Mouse (Mus musculus): ENCODE measurements around the gene Hdhd5.
A peak's percentile ranks its signal among the peaks of the same experiment; 100 is the strongest.

Gene Hdhd5

DNA sequence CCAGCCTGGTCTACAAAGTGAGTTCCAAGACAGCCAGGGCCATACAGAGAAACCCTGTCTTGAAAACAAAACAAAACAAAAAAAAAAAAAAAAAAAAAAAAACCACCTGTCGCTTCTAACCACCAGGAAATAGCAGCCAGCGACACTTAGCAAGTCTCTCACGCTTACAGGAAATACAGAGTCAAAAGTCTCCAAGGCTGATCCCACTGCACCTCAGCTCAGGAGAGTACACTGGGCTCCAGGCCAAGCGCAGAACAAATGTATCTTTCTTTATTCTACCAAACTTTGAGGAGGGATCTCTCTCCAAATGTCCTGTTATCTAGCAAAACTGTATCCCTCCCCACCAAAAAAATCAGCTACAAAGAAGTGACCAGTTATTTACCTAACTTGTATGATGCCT, 2.0 kb downstream of the Hdhd5 start:
- DNase-seq = no peak

DNA sequence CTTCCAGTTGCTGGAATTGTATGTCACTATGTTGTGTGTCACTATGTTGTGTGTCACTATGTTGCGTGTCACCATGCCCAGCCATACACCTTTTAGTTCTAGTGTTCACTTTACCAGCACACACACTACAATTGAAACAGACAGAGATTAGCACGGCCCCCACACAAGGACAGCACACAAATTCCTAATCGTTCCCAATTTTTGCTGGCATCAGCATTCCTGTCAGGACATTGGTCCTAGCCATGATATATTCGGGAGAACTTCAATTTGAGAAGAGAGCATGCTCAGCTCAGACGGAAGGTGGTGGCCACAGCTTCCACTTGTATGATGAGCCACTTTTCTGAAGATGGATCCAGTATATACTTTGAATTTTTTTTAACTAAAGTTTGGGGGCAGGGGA, 6.3 kb downstream of the Hdhd5 start:
- DNase-seq = no peak

DNA sequence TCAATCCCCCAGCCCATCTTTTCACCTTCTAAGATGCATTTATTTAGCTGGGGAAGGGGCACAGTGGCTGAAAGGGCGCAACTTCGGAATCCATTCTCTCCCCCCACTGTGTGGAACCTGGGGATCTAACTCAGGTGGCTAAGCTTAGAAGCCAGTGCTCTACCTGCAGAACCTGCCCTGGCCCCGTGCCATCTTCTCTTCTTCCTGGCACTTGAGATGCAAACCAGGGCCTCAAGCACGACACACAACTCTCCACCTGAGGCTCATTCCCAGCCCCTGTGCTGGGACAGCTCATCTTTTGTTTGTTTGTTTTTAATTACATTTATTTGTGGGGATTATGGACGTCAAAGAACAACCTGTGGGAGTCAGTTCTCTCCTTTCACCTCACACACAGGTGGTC, 11.5 kb downstream of the Hdhd5 start:
- DNase-seq = no peak

DNA sequence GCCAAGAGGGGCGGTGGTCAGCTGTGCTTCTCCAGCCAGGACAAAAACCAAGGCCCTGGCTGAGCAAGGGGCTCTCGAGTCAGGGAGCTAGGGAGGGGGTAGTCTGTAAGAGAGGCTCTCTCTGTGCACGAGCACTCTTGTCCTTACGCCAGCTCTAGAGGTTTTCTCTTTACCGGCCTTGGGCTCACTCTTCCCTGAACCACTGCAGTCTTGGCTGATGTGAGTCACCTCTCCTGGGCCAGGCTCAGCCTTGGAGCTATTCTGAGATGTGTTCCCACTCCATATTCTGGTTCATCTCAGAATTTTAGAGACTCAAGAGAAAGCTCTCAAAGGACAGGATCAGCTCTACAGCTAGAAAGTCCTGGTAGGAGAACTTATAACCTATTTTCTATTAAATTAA, 13.8 kb downstream of the Hdhd5 start:
- no peak for DNase-seq

DNA sequence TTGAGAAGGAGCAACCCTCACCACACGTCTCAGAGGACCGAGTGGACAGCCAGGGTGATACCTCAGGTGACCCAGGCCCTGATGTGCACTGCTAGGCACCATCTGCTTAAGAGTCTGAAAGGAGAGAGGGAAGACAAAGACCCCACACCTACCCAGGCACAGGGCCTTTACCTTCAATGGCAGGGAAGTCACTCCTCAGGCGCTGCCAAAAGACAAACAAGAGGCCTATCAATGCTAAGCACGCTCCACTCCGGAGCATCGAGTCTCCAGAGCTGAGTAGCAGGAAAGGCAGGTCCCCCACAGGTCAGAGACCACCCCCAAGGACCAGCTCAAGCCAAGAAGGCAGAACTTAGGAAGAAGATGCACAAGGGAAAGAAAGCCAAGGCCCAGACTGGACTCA, 14.2 kb downstream of the Hdhd5 start:
- DNase-seq = no peak

DNA sequence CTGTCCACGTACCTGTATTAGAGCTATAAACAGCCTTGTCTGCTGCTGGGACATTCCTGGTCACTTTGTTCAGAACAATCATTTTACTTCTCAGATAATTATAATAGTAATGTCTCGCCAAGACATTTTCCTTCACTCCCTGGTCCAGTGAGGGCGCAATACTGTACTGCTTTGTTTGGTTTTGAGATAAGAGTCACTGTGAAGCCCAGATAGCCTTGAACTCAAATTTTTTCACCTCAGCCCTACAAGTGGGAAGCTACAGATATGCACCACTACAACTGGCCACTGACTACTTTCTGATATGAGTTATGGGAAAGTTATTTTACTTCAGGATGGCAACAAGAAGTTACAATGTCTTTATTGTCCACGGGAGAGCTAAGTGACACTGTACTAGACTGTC, 14.7 kb downstream of the Hdhd5 start:
- no peak for DNase-seq

DNA sequence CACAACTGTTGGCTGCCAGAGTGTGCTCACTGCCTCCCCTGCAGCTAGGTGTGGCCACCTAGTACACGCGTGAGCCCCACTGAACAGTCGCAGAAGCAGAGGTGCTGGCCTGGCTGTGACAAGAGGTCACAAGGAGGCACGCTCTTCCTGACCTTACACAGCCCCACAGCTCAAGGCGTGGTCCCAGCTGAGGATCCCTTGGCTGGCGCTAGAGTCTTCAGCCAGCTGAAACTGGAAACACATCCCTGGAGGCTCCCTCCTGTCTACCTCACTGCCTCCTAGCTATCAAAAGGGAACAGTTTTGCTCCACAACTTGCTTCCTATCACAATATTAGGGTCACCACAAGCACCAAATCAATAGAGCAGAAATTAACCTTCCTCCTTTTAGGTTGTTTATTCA, 19.9 kb downstream of the Hdhd5 start:
- no peak for DNase-seq

DNA sequence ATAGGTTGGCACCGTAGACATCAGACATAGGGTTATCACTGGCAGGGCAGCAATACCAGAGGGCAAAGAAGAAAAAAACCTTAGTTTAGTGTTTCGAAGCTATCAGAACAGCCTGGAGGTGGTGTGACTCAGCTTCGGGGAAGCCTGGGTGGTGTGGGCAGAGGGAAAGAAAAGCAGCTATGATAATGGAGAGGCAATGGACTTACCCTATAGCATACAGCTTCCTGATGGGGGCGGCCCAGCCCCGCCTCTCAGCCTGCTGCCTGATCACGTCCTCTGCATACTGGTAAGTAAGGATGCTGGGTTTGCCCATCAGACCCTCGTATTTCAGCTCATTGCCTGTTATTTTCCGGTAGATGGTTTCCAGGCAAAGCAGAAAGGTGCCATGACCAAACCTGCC, 20.7 kb downstream of the Hdhd5 start:
- no peak for DNase-seq

DNA sequence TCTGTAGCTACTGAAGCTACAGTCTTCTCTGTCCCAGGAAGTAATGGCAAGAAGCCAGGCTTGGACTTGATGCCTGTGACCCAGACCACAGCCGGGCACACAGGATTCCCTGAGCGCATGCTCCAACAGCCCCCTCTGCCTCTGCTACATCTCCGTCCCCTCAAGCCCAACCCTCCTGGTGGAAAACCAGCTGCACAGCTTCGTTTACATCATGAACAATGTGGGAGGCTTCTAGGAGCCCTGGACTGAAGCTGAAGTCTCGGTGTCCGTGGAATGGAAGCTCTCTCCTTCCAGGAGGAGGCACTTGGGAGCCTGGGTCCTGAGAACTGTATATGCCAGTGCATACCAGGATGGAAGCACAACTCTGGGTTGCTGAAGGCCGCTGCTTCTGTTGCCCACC, 21.1 kb downstream of the Hdhd5 start:
- no peak for DNase-seq

DNA sequence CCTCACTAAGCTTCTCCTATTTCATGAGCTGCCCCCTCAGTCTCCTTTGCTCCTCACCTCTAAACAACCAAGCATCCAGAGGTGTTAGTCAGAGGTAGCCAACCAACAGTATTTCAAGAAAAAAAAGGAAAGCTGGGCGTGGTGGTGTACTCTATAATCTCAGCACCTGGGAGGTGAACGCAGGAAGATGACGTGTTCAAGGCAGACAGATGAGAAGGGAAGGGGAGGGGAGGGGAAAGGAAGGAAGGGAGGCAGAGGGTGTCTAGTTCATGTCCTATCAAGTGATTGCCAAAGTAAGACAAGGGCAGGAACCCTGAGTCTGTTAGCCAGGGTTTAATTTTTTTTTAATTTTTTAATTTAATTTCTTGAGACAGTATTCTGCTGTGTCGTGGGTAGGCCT, 22.5 kb downstream of the Hdhd5 start:
- DNase-seq = no peak

DNA sequence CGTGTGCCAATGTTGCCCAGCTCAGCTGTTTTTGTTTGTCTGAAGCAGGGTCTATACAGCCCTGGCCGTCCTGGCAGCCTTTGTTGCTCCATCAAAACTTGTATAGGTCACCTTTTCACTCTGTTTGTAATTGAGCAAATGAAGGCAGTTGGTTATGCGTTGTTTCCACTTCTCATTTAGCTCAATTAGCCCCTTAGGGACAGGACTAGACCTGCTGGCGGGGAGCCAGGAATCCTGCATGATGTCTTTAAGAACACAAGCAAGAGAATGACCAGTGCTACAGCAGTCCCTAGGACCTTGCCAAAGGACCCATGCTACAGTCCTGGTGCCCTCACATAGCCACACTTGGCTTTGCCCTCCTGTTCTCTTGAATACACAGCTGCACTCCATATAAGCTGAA, 25.6 kb downstream of the Hdhd5 start:
- no peak for DNase-seq

DNA sequence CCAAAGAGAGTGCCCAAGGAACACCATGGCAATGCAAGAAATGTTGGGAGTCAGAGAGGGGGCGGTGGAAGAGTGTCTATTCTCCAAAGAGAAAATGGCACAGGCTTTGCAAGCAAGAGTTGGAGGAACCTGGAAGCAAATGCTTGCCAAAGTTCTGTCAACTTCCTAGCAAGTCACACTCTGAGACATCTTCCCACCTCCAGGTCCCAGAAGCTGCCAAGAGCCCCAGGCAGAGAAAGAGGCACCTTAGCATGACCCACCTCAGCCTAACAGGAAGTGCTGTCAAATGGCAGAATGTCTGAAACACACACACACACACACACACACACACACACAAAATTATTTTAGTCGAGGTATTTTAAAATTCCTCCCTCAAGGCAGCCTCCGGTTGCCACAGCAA, 27.1 kb downstream of the Hdhd5 start:
- DNase-seq = no peak

DNA sequence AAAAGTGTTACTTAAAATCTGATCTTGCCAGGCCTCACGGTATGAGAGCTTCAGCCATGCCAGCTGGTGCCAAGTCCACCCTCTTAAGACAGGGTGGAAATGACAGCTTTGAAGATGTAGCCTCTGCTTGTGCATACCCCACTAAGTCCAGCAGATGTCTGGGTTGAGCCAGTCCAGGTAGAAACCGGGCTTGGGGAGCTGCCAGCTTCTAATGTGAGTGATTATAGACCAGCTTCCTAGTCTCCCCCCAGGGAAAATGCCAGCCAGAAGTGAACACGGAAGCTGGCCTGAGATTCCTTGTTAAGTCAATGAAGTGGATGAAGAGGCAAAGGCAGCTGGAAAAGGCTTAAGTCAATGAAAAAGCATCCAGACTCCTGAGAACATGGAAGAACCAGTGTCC, 34.6 kb downstream of the Hdhd5 start:
- DNase-seq = no peak

DNA sequence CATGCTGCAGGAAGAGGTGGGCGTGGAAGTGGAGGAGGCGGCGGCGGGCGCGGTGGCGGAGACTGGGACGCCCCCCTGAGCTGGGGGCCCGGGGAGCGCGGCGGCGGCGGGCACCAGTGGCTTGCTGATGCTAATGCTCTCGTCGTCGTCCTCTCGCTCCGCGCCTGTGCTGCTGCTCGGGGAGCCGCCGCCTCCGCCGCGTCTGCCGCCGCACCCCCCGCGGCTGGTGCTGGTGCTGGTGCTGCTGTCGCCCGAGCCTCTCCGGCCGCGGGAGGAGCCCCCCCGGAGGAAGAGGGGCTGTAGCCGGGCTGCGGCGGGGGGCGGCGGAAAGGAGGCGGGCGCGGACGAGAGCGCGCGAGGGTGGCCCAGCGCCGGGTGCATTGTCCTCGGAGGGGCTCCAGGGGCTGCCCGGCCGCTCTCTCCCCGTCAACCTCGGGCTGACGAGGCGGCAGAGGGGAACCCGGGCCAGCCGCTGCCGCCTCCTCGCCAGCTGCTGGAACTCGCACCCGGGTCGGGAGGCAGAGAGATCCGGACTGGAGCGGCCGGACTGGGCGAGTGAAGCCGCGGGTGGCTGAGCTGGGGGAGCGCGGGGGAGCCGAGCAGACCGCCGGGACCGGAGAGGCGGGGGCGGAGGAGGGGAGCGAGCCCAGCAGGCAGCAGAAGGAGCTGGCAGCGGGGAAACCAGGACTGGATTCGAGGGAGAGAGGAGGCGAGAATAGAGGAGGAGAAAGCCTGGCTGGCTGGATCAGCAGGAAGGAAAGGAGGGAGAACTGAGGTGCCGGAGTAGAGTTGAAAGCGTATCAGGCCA, 37.5 kb downstream of the Hdhd5 start, which contains the start of gene Tmem121b:
Gene Tmem121b (minus strand): TSS at position 434 of the 808 bp plus-strand sequence.
- DNase-seq = no peak

DNA sequence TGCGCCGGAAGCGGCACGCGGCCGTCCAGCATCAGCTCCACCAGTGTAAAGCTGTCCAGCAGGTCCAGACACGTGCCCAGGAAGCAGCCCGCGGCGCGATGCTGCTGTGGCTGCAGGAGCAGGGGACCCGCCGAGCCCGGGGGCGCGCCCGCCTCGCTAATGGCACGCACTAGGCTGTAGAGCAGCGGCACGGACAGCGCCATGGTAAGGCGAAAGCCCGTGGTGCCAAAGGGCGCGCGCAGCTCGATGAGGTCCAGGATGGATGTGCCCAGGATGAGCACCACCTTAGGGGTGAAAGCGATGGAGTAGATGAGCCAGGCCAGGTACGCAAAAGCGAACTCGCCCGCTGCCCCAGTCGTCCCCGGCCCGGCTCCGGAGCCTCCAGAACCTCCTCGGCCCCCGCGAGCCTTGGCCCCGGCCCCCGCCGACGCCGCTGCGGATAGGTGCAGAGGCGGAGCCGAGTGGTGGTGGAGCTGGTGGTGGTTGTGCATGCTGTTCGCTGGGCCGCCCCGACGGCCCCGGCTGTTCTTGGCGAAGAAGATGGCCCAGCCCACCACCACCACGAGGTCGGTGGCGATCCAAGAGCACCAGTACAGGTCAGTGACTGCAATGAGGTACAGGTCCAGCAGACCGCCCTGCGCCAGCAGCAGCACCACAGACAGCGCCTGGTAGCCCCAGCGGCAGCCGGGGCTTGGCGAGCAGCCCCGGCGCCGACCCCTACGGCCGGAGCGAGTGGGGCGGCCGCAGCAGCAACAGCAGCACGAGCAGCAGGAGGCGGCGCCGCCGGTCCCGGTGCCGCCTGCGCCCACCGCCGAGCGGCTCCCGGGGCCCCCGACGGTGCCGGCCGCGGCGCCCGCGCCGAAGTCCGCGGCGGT, 38.4 kb downstream of the Hdhd5 start:
- no peak for DNase-seq

DNA sequence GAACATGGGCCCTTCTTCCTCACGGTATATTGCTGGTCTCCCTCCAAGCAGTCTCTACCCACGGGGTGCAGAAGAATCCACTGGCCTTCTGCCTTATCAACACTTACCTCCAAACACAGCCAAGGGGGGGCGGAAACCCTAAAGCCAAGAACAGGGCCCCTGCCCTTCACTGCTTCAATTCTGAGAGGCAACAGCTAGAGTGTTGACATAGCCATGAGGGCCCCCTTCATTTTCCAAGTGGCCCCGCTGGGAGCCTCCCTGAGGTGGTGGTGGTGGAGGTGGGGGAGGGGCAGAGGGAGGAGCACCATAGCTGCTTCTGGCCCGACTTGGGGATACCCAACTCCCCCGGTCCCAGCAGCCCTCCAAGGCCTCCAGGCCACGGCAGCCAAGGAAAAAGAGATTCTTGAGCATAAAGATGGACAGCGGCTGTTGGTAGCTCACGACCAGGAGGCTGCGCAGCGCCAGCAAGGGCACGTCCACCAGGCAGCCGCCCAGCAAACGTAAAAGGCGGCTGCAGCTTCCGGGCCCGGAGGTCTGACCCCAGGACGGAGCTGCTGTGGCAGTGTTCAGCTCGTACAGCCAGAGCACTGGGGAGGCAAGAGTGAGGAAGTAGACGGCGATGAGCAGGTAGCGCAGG, 39.1 kb downstream of the Hdhd5 start:
- no peak for DNase-seq

DNA sequence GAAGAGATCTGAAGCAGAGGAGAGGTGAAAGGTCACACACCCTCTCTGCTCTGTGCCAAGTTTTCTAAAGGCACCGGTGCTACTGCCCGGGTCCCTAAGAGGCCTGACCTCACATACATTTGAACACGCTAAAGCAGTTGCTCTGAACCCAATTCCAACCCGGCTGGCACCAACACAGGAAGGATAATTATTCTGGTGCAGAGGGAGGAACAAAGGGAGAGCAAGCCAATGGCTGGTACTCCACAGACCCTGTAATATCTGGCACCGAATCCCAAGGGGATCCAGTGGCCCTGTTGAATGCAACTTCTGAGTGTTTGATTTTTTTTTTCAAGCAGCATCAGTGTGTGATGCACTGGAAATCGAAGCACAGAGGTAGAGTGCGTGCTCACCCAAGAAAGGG, 40.1 kb downstream of the Hdhd5 start:
- no peak for DNase-seq

DNA sequence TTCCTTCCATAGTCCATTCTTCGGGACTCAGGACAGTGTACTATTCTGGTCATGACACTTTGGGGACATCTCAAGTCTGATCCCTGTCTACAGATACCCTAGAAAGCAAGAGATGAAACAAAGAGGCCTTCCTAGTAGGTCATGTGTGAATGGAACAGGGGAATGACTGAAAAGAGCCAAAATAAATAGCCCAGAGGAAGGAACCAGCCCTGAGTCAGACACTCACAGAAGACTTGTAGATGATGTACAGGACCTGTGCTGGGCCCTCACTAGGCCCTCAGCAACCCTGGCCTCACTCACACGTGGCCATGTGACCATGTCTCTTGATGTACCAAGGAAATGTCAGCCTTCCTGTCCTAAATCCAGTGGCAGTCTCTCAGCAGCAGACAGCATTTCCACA, 41.7 kb downstream of the Hdhd5 start:
- no peak for DNase-seq

DNA sequence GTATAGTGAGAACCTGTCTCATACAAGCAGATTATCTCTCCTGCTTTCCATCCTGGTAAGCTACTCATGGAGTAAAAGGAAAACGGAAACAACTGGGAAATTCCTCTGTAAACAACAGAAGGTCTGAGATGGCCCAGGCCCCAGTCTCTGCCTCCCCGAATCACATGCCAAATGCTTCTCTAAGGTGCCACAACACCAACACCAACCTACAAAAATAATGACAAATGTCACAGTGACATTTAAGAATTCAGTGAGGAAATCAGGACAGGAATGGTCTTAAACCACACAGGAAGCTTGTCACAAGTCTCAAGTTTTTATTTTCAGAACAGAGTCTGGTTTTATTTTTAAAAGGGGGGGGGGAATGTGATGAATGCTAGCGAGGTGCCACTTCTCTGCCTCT, 42.5 kb downstream of the Hdhd5 start:
- DNase-seq = no peak

DNA sequence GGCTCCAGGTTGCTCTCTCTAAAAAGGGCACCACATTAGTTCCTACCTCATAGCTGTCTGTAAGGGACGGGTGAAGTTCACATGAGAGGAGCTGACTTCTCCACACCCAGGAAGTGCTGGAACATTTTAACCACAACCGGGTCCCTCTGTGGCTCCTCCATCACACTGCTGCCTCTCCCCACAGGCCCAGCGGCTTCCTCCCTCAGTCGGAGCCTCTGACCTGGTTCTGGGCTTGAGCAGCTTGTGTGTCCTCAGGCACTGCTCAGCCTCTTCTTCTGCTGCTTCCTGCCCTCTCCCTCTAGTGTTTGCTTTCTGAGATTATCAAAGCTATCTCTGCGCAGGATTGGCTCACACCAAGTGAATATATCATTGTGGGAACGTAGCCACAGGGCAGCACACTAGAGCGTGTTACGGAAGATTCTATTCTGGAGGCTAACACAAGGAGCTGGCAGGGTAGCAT, 45.0 kb downstream of the Hdhd5 start:
- no peak for DNase-seq

DNA sequence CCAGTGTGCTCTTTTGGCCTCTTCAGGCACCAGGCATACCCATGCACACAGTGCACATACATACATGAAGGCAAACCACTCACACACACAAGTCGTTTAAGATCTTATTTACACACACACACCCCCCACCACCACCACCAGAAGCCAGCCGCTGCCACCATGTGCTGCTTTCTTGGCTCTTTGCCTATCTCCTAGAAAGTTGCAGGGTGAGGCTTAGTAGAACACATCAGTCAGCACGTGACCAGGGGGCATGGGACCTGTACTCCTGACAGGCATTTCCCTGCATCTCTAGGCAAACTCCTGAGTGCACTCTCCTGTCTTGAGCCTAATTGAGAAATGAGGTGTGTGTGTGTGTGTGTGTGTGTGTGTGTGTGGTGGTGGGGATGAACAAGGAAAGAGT, 46.1 kb downstream of the Hdhd5 start:
- no peak for DNase-seq

DNA sequence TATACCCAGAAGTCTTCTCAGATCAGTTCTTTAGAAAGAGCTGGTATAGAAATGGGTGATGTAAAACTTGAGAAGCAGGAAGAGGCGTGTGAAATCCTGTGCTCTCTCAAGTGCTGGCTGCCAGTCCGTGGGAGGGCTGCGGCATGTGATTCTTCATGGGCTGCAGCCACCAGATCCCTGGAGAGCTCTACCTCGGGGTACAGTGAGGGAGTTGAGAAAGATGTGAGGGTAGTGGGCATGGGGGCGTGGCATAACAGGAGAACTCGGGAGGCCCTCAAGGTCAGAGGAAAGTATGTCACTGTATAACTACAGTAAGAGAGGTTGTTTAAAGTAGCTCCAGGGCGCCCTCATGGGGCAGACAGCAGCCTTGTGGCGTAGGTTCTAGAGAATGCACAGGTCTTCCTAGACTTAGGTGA, 47.9 kb downstream of the Hdhd5 start:
- DNase-seq = peak in 1 of 2 experiments; percentile 73

DNA sequence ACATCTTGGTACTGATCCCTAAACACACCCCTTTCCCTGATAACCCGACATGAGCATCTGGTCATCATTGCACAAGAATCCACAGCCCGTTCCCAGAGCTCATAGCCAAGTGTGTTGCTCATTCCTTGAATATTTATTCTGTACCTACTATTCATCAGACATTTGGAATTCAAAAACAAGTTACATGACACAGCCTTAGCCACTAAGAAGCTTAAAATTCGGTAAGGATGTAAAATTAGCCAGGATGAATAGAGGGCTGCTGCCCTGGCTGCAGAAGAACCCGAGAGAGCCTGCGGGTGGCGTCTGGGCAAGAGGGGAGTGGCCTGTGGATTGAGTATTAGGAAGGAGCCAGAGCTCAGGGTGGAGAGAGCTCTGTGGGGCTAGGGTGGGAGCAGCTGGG, 48.4 kb downstream of the Hdhd5 start:
- no peak for DNase-seq

DNA sequence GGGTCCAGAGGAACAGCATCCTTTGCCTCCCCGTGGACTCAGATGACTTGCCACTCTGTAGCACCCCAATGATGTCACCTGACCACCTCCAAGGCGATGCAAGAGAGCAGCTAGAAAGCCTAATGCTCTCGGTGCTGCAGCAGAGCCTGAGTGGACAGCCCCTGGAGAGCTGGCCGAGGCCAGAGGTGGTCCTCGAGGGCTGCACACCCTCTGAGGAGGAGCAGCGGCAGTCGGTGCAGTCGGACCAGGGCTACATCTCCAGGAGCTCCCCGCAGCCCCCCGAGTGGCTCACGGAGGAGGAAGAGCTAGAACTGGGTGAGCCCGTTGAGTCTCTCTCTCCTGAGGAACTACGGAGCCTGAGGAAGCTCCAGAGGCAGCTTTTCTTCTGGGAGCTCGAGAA, 49.1 kb downstream of the Hdhd5 start:
- DNase-seq = no peak
